Mouse (Mus musculus): Measurements from ENCODE around the gene Lrrc32.

- TF ChIP-seq POLR2A (IDR thresholded peaks at IDR 0.05; ENCODE audit: borderline replicate concordance, insufficient read depth, low read length): no peak
- no peak for TF ChIP-seq CTCF (IDR thresholded peaks at IDR 0.05; ENCODE audit: borderline replicate concordance, insufficient read depth, low read depth, low read length)
Measured at GRCm38 (mm10) chr7:98500470-98500869, 11.4 kb downstream of the Lrrc32 start.
